Mouse (Mus musculus): Measurements from ENCODE around the gene Gp9. TPM values are rescaled to one million over a fixed set of nuclear protein-coding genes. Genes with fewer than 3 reads are reported as not detected.
A peak's percentile ranks its signal among the peaks of the same experiment; 100 is the strongest.

Gp9 gene
- polyA plus RNA-seq, 1 experiment from 2014 or later, result 4.3 TPM

DNA sequence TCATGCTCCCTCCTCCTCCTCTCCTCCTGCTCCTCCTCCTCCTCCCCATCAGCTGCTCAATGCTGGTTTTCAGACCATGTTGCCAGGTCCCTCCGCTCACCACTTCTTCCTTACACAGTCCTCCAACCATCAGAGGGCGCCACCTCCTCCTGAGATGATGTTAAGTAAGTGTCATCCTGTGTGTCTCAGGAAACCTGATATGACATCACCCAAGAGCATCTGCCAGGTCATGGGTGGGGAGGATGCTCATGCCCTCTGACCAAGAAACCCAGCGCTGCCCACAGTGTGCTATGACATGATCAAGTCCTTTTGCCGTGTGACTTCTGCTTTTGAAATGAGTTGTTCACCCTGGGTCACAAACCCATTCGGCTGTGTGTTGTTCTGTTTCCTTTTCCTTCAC lies 35.1 kb upstream of the Gp9 start:
- WGBS, result 79% methylated on average over 5 of the region's 5 CpGs
- no peak for DNase-seq
- Histone ChIP-seq H3K9ac (no peak overlapping the region), H3K4me2 (no peak overlapping the region), H3K36me3 (ENCODE audit: insufficient read depth) (no peaks in the 10 kb centered on the region), H3K27me3 (ENCODE audit: insufficient read depth, low read length) (no peaks in the 10 kb centered on the region), H3K9me3 (ENCODE audit: low read depth, low read length) (no peaks in the 10 kb centered on the region), H3K27ac (ENCODE audit: low read depth) (no peak overlapping the region), H3K4me3 (ENCODE audit: low read depth, low read length) (no peak overlapping the region), H3K4me1 (ENCODE audit: insufficient read depth) (peaks cover 8% of the 10 kb centered on the region; the same call in 1 of the 2 replicates)
- TF ChIP-seq CTCF (IDR thresholded peaks at IDR 0.05; ENCODE audit: low read depth), result peak; percentile 37
- ATAC-seq (ENCODE audit: insufficient read depth), result no peak

DNA sequence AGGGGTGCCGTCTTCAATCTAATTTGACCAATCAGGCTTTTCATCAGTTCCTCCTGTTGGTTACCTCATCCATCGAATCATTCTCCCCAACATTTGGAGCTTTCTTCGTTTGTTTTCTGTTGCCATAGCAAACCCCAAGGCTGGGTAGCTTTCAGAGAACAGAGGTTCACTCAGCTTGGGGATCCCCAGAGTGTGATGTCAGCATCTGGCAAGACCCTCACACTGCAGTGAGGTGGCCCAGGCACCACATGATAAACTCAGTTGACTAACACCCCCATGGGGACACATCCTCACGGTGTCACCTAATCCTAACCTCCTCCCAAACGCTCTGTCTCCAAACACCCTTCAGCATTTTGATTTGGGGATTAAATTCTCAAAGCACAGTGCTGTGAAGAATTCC lies 34.6 kb upstream of the Gp9 start:
- Histone ChIP-seq H3K27me3 (ENCODE audit: insufficient read depth, low read length) (no peaks in the 10 kb centered on the region), H3K9me3 (ENCODE audit: low read depth, low read length) (no peaks in the 10 kb centered on the region), H3K9ac (no peak overlapping the region), H3K4me1 (ENCODE audit: insufficient read depth) (peaks cover 8% of the 10 kb centered on the region; the same call in 1 of the 2 replicates), H3K27ac (ENCODE audit: low read depth) (no peak overlapping the region), H3K36me3 (ENCODE audit: insufficient read depth) (no peaks in the 10 kb centered on the region), H3K4me3 (ENCODE audit: low read depth, low read length) (no peak overlapping the region), H3K4me2 (no peak overlapping the region)
- ATAC-seq (ENCODE audit: insufficient read depth) (no peak), DNase-seq (no peak)
- 70% methylated on average over 5 of the region's 5 CpGs for WGBS
- TF ChIP-seq CTCF (IDR thresholded peaks at IDR 0.05; ENCODE audit: low read depth), result no peak

DNA sequence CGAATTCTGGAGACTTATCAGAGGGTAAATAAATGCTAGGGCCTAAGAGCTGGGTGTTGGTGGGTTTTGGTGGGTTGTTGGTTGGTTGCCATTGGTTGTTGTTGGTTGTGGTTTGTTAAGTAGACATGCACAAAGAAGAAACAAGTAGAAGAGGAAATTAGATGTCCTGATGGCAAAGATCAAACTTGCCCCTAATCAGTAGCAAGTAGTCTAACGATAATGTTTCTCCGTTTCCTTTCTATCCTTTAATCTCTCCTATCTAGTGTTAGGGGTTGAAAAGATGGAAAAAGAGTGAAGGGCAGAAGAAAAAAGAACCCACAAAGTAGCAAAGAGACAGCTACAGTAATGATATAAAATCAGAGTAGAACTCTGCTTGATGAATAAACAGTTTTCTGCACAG lies 33.2 kb upstream of the Gp9 start:
- H3K9ac ChIP-seq, result no peak overlapping the region
- no peaks in the 10 kb centered on the region for H3K27me3 ChIP-seq (ENCODE audit: insufficient read depth, low read length)
- H3K9me3 ChIP-seq (ENCODE audit: low read depth, low read length), result no peaks in the 10 kb centered on the region
- no peak overlapping the region for H3K4me2 ChIP-seq
- H3K4me1 ChIP-seq (ENCODE audit: insufficient read depth), result peaks cover 8% of the 10 kb centered on the region; the same call in 1 of the 2 replicates
- no peak for TF ChIP-seq CTCF (IDR thresholded peaks at IDR 0.05; ENCODE audit: low read depth)
- no peak overlapping the region for H3K27ac ChIP-seq (ENCODE audit: low read depth)
- WGBS, result 65% methylated on average over 3 of the region's 3 CpGs
- H3K4me3 ChIP-seq (ENCODE audit: low read depth, low read length), result no peak overlapping the region
- DNase-seq, result no peak
- no peaks in the 10 kb centered on the region for H3K36me3 ChIP-seq (ENCODE audit: insufficient read depth)
- ATAC-seq (ENCODE audit: insufficient read depth), result no peak

DNA sequence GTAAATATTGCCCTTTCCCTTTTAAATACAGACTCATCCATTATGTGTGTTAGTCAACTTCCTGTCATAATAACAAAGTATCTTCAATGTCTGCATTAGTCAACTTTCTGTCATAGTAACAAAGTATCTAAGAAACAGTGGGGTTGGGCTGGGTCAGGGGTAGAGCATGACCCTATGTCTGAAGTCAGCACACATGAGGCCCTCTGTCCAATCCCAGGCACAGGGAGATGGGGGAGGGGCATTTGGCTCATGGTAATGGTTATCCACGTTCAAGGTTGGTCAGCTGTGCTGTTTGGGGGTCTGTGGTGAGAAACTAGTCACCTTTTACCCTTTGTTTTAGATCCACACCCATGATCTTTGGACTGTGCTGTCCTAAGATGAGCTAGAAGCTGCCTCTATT lies 32.6 kb upstream of the Gp9 start:
- DNase-seq (no peak), ATAC-seq (ENCODE audit: insufficient read depth) (no peak)
- no peak overlapping the region for H3K27ac ChIP-seq (ENCODE audit: low read depth)
- H3K4me3 ChIP-seq (ENCODE audit: low read depth, low read length), result no peak overlapping the region
- 41% methylated on average over 1 of the region's 1 CpGs for WGBS
- H3K27me3 ChIP-seq (ENCODE audit: insufficient read depth, low read length), result no peaks in the 10 kb centered on the region
- peaks cover 5% of the 10 kb centered on the region; the same call in 1 of the 2 replicates for H3K4me1 ChIP-seq (ENCODE audit: insufficient read depth)
- no peak overlapping the region for H3K4me2 ChIP-seq
- no peaks in the 10 kb centered on the region for H3K9me3 ChIP-seq (ENCODE audit: low read depth, low read length)
- H3K9ac ChIP-seq, result no peak overlapping the region
- TF ChIP-seq CTCF (IDR thresholded peaks at IDR 0.05; ENCODE audit: low read depth), result no peak
- H3K36me3 ChIP-seq (ENCODE audit: insufficient read depth), result no peaks in the 10 kb centered on the region

DNA sequence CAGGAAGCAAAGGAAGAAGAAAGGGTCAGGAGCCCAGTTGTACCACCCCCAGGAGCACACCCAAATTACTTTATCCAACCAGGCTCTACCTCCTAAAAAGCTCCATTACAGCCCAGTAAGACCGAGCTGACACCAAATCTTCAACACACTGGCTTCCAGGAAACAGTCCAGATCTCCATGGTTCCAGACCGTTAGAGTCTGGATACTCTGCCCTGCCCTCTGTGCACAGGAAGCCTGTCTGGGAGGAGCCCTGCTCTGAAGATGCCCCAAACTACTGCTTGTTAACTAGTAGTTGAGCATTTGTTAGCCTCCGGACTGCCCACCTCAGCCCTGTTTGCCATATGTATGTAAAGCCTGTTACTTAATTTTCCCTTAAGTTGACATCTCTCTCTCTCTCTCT lies 31.8 kb upstream of the Gp9 start:
- TF ChIP-seq CTCF (IDR thresholded peaks at IDR 0.05; ENCODE audit: low read depth), result no peak
- H3K27ac ChIP-seq (ENCODE audit: low read depth), result peak overlapping the region; percentile 21; the same call in 1 of the 2 replicates
- DNase-seq (peak; percentile 64), ATAC-seq (ENCODE audit: insufficient read depth) (no peak)
- no peaks in the 10 kb centered on the region for H3K36me3 ChIP-seq (ENCODE audit: insufficient read depth)
- H3K9ac ChIP-seq, result no peak overlapping the region
- no peak overlapping the region for H3K4me3 ChIP-seq (ENCODE audit: low read depth, low read length)
- H3K4me2 ChIP-seq, result no peak overlapping the region
- no peaks in the 10 kb centered on the region for H3K9me3 ChIP-seq (ENCODE audit: low read depth, low read length)
- WGBS, result 39% methylated on average over 3 of the region's 3 CpGs
- H3K27me3 ChIP-seq (ENCODE audit: insufficient read depth, low read length), result no peaks in the 10 kb centered on the region
- no peaks in the 10 kb centered on the region for H3K4me1 ChIP-seq (ENCODE audit: insufficient read depth)

DNA sequence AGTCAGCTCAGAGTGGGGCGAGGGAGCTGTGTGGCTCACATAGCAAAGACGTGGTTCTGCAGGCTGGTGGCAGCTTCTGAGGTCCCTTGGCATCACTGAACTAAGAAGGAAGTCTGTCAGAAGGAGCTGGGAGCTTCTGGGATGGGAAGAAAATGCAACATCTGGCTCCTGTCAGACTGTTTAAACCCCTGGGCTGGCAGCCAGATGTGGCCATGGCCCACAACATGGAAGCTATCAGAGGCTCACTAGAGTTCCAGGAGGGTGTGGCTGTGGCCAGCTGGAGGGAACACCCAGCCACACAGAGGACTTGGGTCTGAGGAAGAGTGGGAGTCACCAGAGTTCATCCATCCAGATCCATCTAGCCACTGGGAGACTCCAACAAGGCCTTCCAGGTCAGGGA lies 31.0 kb upstream of the Gp9 start:
- H3K4me2 ChIP-seq, result no peak overlapping the region
- no peaks in the 10 kb centered on the region for H3K36me3 ChIP-seq (ENCODE audit: insufficient read depth)
- TF ChIP-seq CTCF (IDR thresholded peaks at IDR 0.05; ENCODE audit: low read depth), result no peak
- peak overlapping the region; percentile 26; the same call in 1 of the 2 replicates for H3K27ac ChIP-seq (ENCODE audit: low read depth)
- 45% methylated on average over 2 of the region's 2 CpGs for WGBS
- ATAC-seq (ENCODE audit: insufficient read depth), result peak; percentile 89
- H3K9me3 ChIP-seq (ENCODE audit: low read depth, low read length), result no peaks in the 10 kb centered on the region
- peak; percentile 89 for DNase-seq
- H3K9ac ChIP-seq, result no peak overlapping the region
- no peaks in the 10 kb centered on the region for H3K4me1 ChIP-seq (ENCODE audit: insufficient read depth)
- no peaks in the 10 kb centered on the region for H3K27me3 ChIP-seq (ENCODE audit: insufficient read depth, low read length)
- H3K4me3 ChIP-seq (ENCODE audit: low read depth, low read length), result no peak overlapping the region

DNA sequence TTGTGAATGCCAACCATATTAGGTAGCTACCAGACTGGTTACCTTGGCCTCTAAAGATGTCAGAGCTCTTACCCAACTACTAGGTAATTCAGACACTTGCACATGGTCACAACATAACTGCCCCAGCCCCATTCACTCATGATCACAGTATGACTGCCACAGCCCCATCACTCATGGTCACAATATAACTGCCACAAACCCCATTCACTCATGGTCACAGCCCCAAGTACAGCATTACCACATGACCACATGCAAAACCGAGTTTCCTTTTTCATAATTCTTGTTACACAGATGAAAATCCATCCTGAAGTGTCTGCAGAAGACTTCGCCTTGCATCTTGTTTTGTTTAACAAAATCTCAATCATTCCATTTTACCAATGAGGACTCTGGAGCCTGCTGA lies 29.8 kb upstream of the Gp9 start:
- TF ChIP-seq CTCF (IDR thresholded peaks at IDR 0.05; ENCODE audit: low read depth), result no peak
- 75% methylated on average over 2 of the region's 2 CpGs for WGBS

DNA sequence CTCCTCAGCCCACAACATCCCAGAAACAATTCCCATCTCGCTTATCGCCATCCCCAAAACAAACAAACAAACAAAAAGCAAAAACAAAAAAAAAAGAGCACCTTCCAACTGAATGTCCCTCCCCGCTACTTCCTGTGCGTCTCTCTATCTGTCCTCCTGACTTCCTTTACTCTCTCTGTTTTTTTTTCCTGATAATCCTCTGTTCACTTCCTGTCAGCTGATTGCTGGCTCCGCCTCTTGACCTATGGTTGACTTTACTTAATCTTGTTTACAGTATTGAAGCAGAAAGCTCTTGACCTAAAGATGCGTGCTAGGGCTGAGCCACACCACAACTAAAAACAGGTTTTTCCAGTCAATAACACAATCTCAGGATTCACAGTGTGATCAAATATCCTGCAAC lies 29.3 kb upstream of the Gp9 start:
- no peaks in the 10 kb centered on the region for H3K27me3 ChIP-seq (ENCODE audit: insufficient read depth, low read length)
- no peak overlapping the region for H3K4me3 ChIP-seq (ENCODE audit: low read depth, low read length)
- H3K4me2 ChIP-seq, result no peak overlapping the region
- peak; percentile 67 for DNase-seq
- H3K4me1 ChIP-seq (ENCODE audit: insufficient read depth), result no peaks in the 10 kb centered on the region
- no peaks in the 10 kb centered on the region for H3K36me3 ChIP-seq (ENCODE audit: insufficient read depth)
- H3K9ac ChIP-seq, result no peak overlapping the region
- ATAC-seq (ENCODE audit: insufficient read depth), result no peak
- H3K27ac ChIP-seq (ENCODE audit: low read depth), result peak overlapping the region; percentile 33; the same call in 1 of the 2 replicates
- H3K9me3 ChIP-seq (ENCODE audit: low read depth, low read length), result no peaks in the 10 kb centered on the region
- WGBS, result 62% methylated on average over 6 of the region's 6 CpGs
- TF ChIP-seq CTCF (IDR thresholded peaks at IDR 0.05; ENCODE audit: low read depth), result no peak

More for the DNA sequence above, 29.8 kb upstream of the Gp9 start:
- no peaks in the 10 kb centered on the region for H3K4me1 ChIP-seq (ENCODE audit: insufficient read depth)
- no peak overlapping the region for H3K9ac ChIP-seq
- no peaks in the 10 kb centered on the region for H3K27me3 ChIP-seq (ENCODE audit: insufficient read depth, low read length)
- no peaks in the 10 kb centered on the region for H3K9me3 ChIP-seq (ENCODE audit: low read depth, low read length)
- no peak for ATAC-seq (ENCODE audit: insufficient read depth)
- H3K4me2 ChIP-seq, result no peak overlapping the region
- H3K27ac ChIP-seq (ENCODE audit: low read depth), result peak overlapping the region; percentile 33; the same call in 1 of the 2 replicates
- no peaks in the 10 kb centered on the region for H3K36me3 ChIP-seq (ENCODE audit: insufficient read depth)
- no peak for DNase-seq
- no peak overlapping the region for H3K4me3 ChIP-seq (ENCODE audit: low read depth, low read length)
